Mouse (Mus musculus) cerebellum, adult 2 months (tissue): ENCODE data around the gene Ankrd11. TPM values are rescaled to one million over a fixed set of nuclear protein-coding genes. Genes with fewer than 3 reads are reported as not detected.

Experiments
- DNase-seq, 2 experiments: peaks; one replicate each; pipeline ENCODE4 v3.0.0; 2021
- H3K27ac ChIP-seq: fragments of 200-500 bp; 2 replicates; pipeline ENCODE4 v1.5.1; 2012; ENCODE audit warnings: low read length, control low read depth, inconsistent platforms; ENCODE audit not compliant: insufficient read depth
- H3K27me3 ChIP-seq: fragments of 200-500 bp; 2 replicates; pipeline ENCODE4 v1.6.1; 2012; ENCODE audit warnings: inconsistent platforms, mild to moderate bottlenecking, low read length, moderate library complexity; ENCODE audit not compliant: control insufficient read depth, insufficient read depth
- H3K4me1 ChIP-seq: fragments of 200-500 bp; 2 replicates; pipeline ENCODE4 v1.6.1; 2011; ENCODE audit warnings: low read length; ENCODE audit not compliant: control insufficient read depth, insufficient read depth
- H3K4me3 ChIP-seq: fragments of 200-500 bp; replicated peaks from 2 replicates; pipeline ENCODE3; 2011; ENCODE audit warnings: mild to moderate bottlenecking, low read depth, low read length, control low read depth; ENCODE audit not compliant: insufficient read depth
- CTCF ChIP-seq: fragments of 200-500 bp; IDR thresholded peaks from 2 replicates; pipeline ENCODE4 v1.5.1; 2011; ENCODE audit warnings: low read depth, mild to moderate bottlenecking, control low read depth, low read length, moderate library complexity, borderline replicate concordance; ENCODE audit not compliant: insufficient read depth
- POLR2A ChIP-seq: fragments of 200-500 bp; IDR thresholded peaks from 2 replicates; pipeline ENCODE4 v1.6.1; 2011; ENCODE audit warnings: low read length, control low read depth, borderline replicate concordance; ENCODE audit not compliant: insufficient read depth
- WGBS: fragments of 180-500 bp; shearing (Covaris S2); methylation state at CpG from one replicate; pipeline ENCODE4 v1.1.7; 2018; 5-methylcytosine and 5-hydroxymethylcytosine counted together
- polyA plus RNA-seq: library from polyadenylated mRNA; depleted of rRNA; stranded (reverse); fragments of >200 nt; gene quantifications from 2 replicates; pipeline ENCODE4 v1.2.3, GENCODE M21; 2012

Ankrd11 gene
- polyA plus RNA-seq, 1 experiment: 105 TPM

GRCm38 (mm10) chr8:122854388-122854787 lies 187.7 kb downstream of the Ankrd11 start:
- Histone ChIP-seq H3K27ac (peak overlapping the region; percentile 95), H3K27me3 (no peaks in the 10 kb centered on the region), H3K4me1 (peaks cover 66% of the 10 kb centered on the region), H3K4me3 (no peak overlapping the region)
- no peak for TF ChIP-seq CTCF
- TF ChIP-seq POLR2A: no peak
- no peak for DNase-seq
- 28% methylated on average over 7 of the region's 7 CpGs for WGBS

GRCm38 (mm10) chr8:122853340-122853771 lies 188.7 kb downstream of the Ankrd11 start:
- Histone ChIP-seq H3K4me3 (peak overlapping the region; percentile 1), H3K4me1 (peaks cover 66% of the 10 kb centered on the region), H3K27me3 (no peaks in the 10 kb centered on the region), H3K27ac (peak overlapping the region; percentile 95)
- peak; percentile 82 to 88 for DNase-seq
- TF ChIP-seq POLR2A (peak; percentile 27; the same call in 1 of the 2 replicates), CTCF (no peak)
- 3% methylated on average over 11 of the region's 11 CpGs for WGBS

- H3K27me3 ChIP-seq: no peaks in the 10 kb centered on the region
- H3K4me3 ChIP-seq: peak overlapping the region; percentile 28
- 10% methylated on average over 1 of the region's 1 CpGs for WGBS
- TF ChIP-seq POLR2A (peak; percentile 24; the same call in 1 of the 2 replicates), CTCF (no peak)
- peak in 1 of 2 experiments; percentile 90 for DNase-seq
- H3K4me1 ChIP-seq: peaks cover 65% of the 10 kb centered on the region
- H3K27ac ChIP-seq: peak overlapping the region; percentile 95
Measured at GRCm38 (mm10) chr8:122852546-122852905, 189.6 kb downstream of the Ankrd11 start.

- TF ChIP-seq POLR2A: no peak
- TF ChIP-seq CTCF: no peak
- no peaks in the 10 kb centered on the region for H3K27me3 ChIP-seq
- H3K4me3 ChIP-seq: peak overlapping the region; percentile 28
- H3K4me1 ChIP-seq: peaks cover 59% of the 10 kb centered on the region
- 7% methylated on average over 12 of the region's 12 CpGs for WGBS
- peak; percentile 95 to 98 for DNase-seq
- H3K27ac ChIP-seq: peak overlapping the region; percentile 95
Measured at GRCm38 (mm10) chr8:122851692-122852545, 190.2 kb downstream of the Ankrd11 start.

GRCm38 (mm10) chr8:122850641-122851240 lies 191.3 kb downstream of the Ankrd11 start:
- peak; percentile 33; the same call in 1 of the 2 replicates for TF ChIP-seq POLR2A
- no peak for TF ChIP-seq CTCF
- DNase-seq: peak; percentile 61 to 72
- H3K27me3 ChIP-seq: no peaks in the 10 kb centered on the region
- 30% methylated on average over 3 of the region's 3 CpGs for WGBS
- H3K27ac ChIP-seq: peak overlapping the region; percentile 95
- peak overlapping the region; percentile 89 for H3K4me3 ChIP-seq
- H3K4me1 ChIP-seq: peaks cover 51% of the 10 kb centered on the region

GRCm38 (mm10) chr8:122849152-122849910 lies 192.7 kb downstream of the Ankrd11 start:
- H3K4me3 ChIP-seq: peak overlapping the region; percentile 89
- peak in 1 of 2 experiments; percentile 57 for DNase-seq
- 52% methylated on average over 11 of the region's 11 CpGs for WGBS
- no peak for TF ChIP-seq POLR2A
- no peak for TF ChIP-seq CTCF
- H3K4me1 ChIP-seq: peaks cover 37% of the 10 kb centered on the region
- H3K27me3 ChIP-seq: no peaks in the 10 kb centered on the region
- H3K27ac ChIP-seq: peak overlapping the region; percentile 84

GRCm38 (mm10) chr8:122847829-122848561 lies 194.1 kb downstream of the Ankrd11 start, which contains the start of gene Cdh15:
Gene Cdh15 (plus strand): TSS chr8:122847966.
- Histone ChIP-seq H3K27ac (peak within 1 kb of the TSS; percentile 84), H3K4me3 (peak within 1 kb of the TSS; percentile 89), H3K4me1 (peaks cover 23% of the 10 kb centered on the region), H3K27me3 (no peaks in the 10 kb centered on the region)
- TF ChIP-seq POLR2A (peak; percentile 82), CTCF (no peak)
- 6% methylated on average over 17 of the region's 18 CpGs for WGBS
- peak; percentile 89 to 93 for DNase-seq
